Mouse (Mus musculus) neural tube, embryonic 11.5 days (tissue): Measurements from ENCODE around the gene March6. TPM values are rescaled to one million over a fixed set of nuclear protein-coding genes. Genes with fewer than 3 reads are reported as not detected.

Experiments used
- ATAC-seq: fragments of 200-750 bp; cut with Nextera tagmentation; 2 replicates; pipeline ENCODE4 v1.8.0; 2017; ENCODE audit warnings: moderate number of reproducible peaks, mild to moderate bottlenecking, moderate TSS enrichment, moderate library complexity; ENCODE audit not compliant: insufficient read depth, low FRiP score, low TSS enrichment
- DNase-seq: peaks from one replicate; pipeline ENCODE4 v3.0.0-alpha.2; 2015; ENCODE audit warnings: low spot score
- H3K27ac ChIP-seq: fragments of 300-500 bp; sonication (generic); 2 replicates; pipeline ENCODE4 v1.5.1; 2014; ENCODE audit warnings: low read depth, mild to moderate bottlenecking, low read length
- H3K27me3 ChIP-seq: fragments of 300-500 bp; sonication (generic); 2 replicates; pipeline ENCODE4 v1.6.1; 2014; ENCODE audit warnings: mild to moderate bottlenecking, low read length, mixed read lengths; ENCODE audit not compliant: control insufficient read depth, insufficient read depth
- H3K36me3 ChIP-seq: fragments of 300-500 bp; sonication (generic); 2 replicates; pipeline ENCODE4 v1.6.1; 2014; ENCODE audit warnings: mild to moderate bottlenecking, low read length, moderate library complexity, mixed read lengths; ENCODE audit not compliant: control insufficient read depth, insufficient read depth
- H3K4me1 ChIP-seq: fragments of 300-500 bp; sonication (generic); 2 replicates; pipeline ENCODE4 v1.6.1; 2014; ENCODE audit warnings: low read length, mixed read lengths; ENCODE audit not compliant: control insufficient read depth, insufficient read depth
- H3K4me2 ChIP-seq: fragments of 300-500 bp; sonication (generic); 2 replicates; pipeline ENCODE4 v1.6.1; 2014; ENCODE audit warnings: low read depth, mild to moderate bottlenecking, moderate library complexity
- H3K4me3 ChIP-seq: fragments of 300-500 bp; sonication (generic); 2 replicates; pipeline ENCODE4 v1.5.1; 2014; ENCODE audit warnings: low read depth, low read length
- H3K9ac ChIP-seq: fragments of 300-500 bp; sonication (generic); 2 replicates; pipeline ENCODE4 v1.6.1; 2014; ENCODE audit warnings: mild to moderate bottlenecking, low read length
- H3K9me3 ChIP-seq: fragments of 300-500 bp; sonication (generic); 2 replicates; pipeline ENCODE4 v1.6.1; 2016; ENCODE audit warnings: low read length; ENCODE audit not compliant: control insufficient read depth
- WGBS: fragments of 180-500 bp; shearing (Covaris S2); extraction: QIAGEN DNeasy Blood & Tissue Kit; methylation state at CpG from one replicate; pipeline ENCODE4 v1.1.7; 2014; 5-methylcytosine and 5-hydroxymethylcytosine counted together
- polyA plus RNA-seq: library from polyadenylated mRNA; unstranded; fragments of >200 nt; fragmentation: Nextera tagmentation; extraction: Ambion mirVana; gene quantifications from 2 replicates; pipeline ENCODE4 v1.2.1, GENCODE M21; 2014

March6 gene
- 53.8 and 54.1 TPM in 2 replicates for polyA plus RNA-seq

DNA sequence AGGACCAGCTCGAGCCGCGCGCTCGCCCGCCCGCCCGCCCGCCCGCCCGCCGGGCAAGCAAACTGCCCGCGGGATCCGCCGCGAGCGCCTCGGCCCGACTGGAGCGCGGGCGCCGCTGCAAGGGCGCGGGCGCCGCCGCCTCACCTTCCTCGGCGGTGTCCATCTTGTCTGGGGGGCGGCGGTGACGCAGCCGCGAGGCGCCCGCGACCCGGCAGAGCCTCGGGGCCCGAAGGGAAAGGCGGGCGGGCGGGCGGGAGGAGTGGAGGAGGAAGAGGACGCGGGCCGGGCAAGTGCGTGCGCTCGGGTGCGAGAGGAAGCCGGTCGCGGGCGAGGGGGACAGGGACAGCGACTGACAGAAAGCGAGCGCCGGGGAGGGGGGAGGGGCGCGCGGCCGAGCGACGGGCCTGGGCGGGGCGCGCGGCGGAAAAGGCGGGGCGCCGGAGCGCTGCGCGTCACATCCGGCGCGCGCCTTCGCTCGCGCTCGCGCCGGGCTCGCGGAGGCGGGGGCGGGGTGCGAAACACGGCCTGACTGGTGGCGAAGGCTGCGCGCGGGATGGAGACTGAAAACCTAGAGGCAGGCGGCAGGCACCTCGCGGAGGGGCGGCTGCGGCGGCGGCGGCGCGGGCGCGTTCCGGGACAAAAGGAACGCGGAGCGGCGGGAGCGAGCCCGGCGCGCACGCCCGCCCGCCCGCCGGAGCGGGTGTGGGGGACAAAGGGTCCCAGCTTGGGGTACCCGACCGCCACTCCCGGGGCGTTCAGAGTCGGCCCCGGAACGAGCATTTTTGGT is at the start of gene March6:
Gene March6, minus strand, starts transcription at position 395 of the 787 bp plus-strand sequence.
- peak within 1 kb of the TSS; percentile 94 for H3K9ac ChIP-seq
- H3K4me2 ChIP-seq = peak within 1 kb of the TSS; percentile 72
- H3K27ac ChIP-seq = peak within 1 kb of the TSS; percentile 99
- peaks cover 13% of the 10 kb centered on the region for H3K4me1 ChIP-seq
- H3K9me3 ChIP-seq = no peaks in the 10 kb centered on the region
- DNase-seq (peak; percentile 94), ATAC-seq (peak; percentile 89)
- peak within 1 kb of the TSS; percentile 91 for H3K4me3 ChIP-seq
- H3K36me3 ChIP-seq = no peaks in the 10 kb centered on the region
- under 1% methylated on average over 80 of the region's 132 CpGs for WGBS
- no peaks in the 10 kb centered on the region for H3K27me3 ChIP-seq

DNA sequence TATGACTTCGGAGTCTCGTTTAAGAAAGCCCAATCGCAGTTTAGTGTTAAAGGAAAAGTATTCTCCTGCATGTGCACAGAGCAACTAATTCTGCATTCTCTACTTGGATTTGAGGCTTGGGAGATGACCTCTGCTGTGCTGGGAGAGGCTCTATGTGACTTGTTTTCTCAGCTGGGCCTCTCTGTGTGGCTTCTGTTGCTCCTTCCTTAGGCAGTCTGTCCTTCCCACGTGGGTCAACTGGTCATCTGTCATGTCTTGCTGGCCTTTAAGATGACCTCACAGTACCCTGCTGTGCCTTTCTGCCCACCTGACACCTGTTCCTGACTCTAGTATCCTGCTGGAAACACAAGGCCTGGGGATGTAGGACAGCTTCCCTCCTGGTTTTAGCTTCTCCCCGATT is 45.2 kb upstream of the March6 start:
- H3K4me2 ChIP-seq = no peak overlapping the region
- no peak for DNase-seq
- H3K9me3 ChIP-seq = no peaks in the 10 kb centered on the region
- no peak overlapping the region for H3K9ac ChIP-seq
- H3K4me3 ChIP-seq = no peak overlapping the region
- ATAC-seq = no peak
- H3K36me3 ChIP-seq = no peaks in the 10 kb centered on the region
- H3K4me1 ChIP-seq = no peaks in the 10 kb centered on the region
- WGBS = 61% methylated on average over 5 of the region's 5 CpGs
- H3K27ac ChIP-seq = no peak overlapping the region
- no peaks in the 10 kb centered on the region for H3K27me3 ChIP-seq

DNA sequence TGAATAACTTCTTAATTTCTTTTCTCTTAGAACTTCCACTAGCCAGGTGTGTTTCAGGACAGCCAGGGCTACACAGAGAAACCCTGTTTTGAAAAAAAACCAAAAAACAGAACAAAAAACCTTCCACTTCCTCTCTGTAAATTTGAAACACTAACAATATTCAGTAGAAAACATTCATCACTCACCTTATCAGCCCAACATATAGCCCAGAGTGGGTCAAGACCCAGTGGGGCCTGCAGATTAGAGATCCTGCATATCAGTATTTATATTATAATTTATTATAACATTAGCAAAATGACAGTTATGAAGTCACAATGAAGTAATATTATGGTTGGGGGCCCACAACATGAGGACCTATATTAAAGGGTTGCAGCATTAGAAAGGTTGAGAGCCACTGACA is 42.8 kb upstream of the March6 start:
- Histone ChIP-seq H3K9me3 (no peaks in the 10 kb centered on the region), H3K4me3 (no peak overlapping the region), H3K4me1 (0 out of 2 replicates have a peak, but pooled peaks cover under 1% of the 10 kb centered on the region), H3K27ac (no peak overlapping the region), H3K27me3 (no peaks in the 10 kb centered on the region), H3K36me3 (no peaks in the 10 kb centered on the region), H3K9ac (no peak overlapping the region), H3K4me2 (no peak overlapping the region)
- no peak for DNase-seq
- no peak for ATAC-seq

DNA sequence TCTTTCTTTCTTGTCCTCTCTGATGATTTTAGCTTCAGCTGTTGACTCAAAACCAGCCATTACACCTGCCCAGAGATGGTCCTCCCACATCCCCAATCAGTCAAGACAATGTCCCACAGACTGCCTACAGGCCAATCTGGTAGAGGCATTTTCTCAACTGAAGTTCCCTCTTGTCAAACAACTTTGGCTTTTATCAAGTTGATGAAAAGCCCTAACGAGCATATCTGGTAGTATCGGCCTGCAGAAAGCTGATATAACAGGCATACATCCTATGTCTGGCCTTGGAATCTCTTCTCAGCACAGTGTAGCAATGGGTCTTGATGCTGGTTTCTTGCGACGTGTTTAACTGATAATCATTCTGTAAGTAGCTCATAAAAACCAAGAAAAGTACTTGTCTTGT is 42.4 kb upstream of the March6 start:
- Histone ChIP-seq H3K4me3 (no peak overlapping the region), H3K9ac (no peak overlapping the region), H3K4me1 (0 out of 2 replicates have a peak, but pooled peaks cover 4% of the 10 kb centered on the region), H3K27ac (no peak overlapping the region), H3K27me3 (no peaks in the 10 kb centered on the region), H3K4me2 (no peak overlapping the region), H3K36me3 (no peaks in the 10 kb centered on the region), H3K9me3 (no peaks in the 10 kb centered on the region)
- no peak for ATAC-seq
- no peak for DNase-seq
- WGBS = 92% methylated on average over 4 of the region's 4 CpGs

DNA sequence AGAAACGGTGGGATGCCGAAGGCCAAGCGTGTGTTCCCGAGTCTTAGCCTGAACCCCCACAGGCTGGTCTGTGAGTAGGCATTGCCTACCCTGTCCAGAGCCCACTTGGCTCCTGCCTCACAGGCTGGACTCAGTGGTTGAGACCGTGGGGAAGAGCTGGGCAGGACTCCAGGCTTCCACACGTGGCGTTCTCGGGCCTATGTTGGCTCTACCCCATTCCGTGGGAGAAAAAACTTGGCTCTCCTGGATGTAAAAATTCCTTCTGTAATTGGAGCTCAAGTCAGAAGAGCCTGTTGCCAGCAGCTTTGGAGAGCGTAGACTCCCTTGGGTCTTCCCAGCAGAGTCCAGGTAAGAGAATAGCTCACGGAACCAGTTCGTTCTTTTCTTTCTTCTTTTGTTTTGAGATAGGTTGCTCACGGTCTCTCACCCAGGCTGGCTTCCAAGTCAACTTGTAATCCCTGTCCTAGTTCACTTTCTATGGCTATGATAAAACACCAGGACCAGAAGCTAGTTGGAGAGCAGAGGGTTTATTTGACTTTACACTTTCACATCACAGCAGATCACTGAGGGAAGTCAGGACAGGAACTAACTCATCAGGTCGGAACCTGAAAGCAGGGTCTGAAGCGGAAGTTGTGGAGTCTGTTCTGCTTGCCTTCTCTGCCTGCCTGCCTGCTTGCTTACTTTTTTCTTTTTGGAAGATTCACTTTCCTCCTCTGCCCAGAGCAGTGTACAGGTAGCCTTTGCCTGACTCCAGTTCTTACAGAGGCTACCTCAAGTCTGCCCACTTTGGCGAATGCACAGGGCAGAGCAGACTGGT is 41.3 kb upstream of the March6 start:
- Histone ChIP-seq H3K27me3 (no peaks in the 10 kb centered on the region), H3K4me2 (no peak overlapping the region), H3K9me3 (no peaks in the 10 kb centered on the region), H3K4me1 (0 out of 2 replicates have a peak, but pooled peaks cover 4% of the 10 kb centered on the region), H3K36me3 (no peaks in the 10 kb centered on the region), H3K9ac (no peak overlapping the region), H3K27ac (no peak overlapping the region), H3K4me3 (no peak overlapping the region)
- DNase-seq (no peak), ATAC-seq (no peak)
- 87% methylated on average over 16 of the region's 16 CpGs for WGBS

DNA sequence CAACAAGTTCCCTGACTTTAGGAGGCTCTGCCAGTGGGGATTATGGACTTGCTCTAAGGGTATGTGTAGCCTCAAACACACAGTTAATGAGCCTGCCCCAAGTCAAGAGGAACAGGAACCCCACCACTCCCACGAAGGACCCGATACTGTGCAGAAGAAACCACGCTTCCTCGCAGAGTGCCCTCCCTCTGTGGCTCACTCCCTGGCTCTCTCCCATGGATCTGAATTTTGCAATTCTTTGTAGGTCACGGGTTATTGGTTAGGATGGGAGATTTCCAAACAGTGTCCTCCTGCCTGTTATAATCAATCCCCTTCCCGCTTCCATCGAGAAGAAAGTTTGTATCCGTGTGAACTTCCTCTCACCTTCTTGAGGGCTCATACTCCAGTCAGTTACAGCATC is 40.1 kb upstream of the March6 start:
- Histone ChIP-seq H3K4me3 (no peak overlapping the region), H3K4me2 (no peak overlapping the region), H3K36me3 (no peaks in the 10 kb centered on the region), H3K4me1 (0 out of 2 replicates have a peak, but pooled peaks cover 4% of the 10 kb centered on the region), H3K27me3 (no peaks in the 10 kb centered on the region), H3K9ac (no peak overlapping the region), H3K27ac (no peak overlapping the region), H3K9me3 (no peaks in the 10 kb centered on the region)
- ATAC-seq (no peak), DNase-seq (no peak)
- 89% methylated on average over 8 of the region's 8 CpGs for whole genome bisulfite sequencing

GRCm38 (mm10) chr15:31569325-31570022 is 38.6 kb upstream of the March6 start:
- Histone ChIP-seq H3K4me3 (no peak overlapping the region), H3K27me3 (no peaks in the 10 kb centered on the region), H3K9me3 (no peaks in the 10 kb centered on the region), H3K4me1 (0 out of 2 replicates have a peak, but pooled peaks cover 4% of the 10 kb centered on the region), H3K9ac (no peak overlapping the region), H3K4me2 (no peak overlapping the region), H3K27ac (no peak overlapping the region), H3K36me3 (no peaks in the 10 kb centered on the region)
- DNase-seq (no peak), ATAC-seq (no peak)
- WGBS = 68% methylated on average over 9 of the region's 9 CpGs

GRCm38 (mm10) chr15:31568581-31568996 is 37.7 kb upstream of the March6 start:
- peak; percentile 43 for DNase-seq
- 25% methylated on average over 12 of the region's 12 CpGs for WGBS
- no peaks in the 10 kb centered on the region for H3K36me3 ChIP-seq
- no peaks in the 10 kb centered on the region for H3K27me3 ChIP-seq
- no peak overlapping the region for H3K4me2 ChIP-seq
- no peak overlapping the region for H3K27ac ChIP-seq
- no peak overlapping the region for H3K4me3 ChIP-seq
- H3K9me3 ChIP-seq = no peaks in the 10 kb centered on the region
- 0 out of 2 replicates have a peak, but pooled peaks cover 4% of the 10 kb centered on the region for H3K4me1 ChIP-seq
- H3K9ac ChIP-seq = no peak overlapping the region
- no peak for ATAC-seq
